14 mouse cellular contexts compared by ENCODE assay signal in genomic region chr1:190868790-190869189, GRCm38 (mm10). TPM values are rescaled to one million over a fixed set of nuclear protein-coding genes. Genes with fewer than 3 reads are reported as not detected.
A peak's percentile ranks its signal among the peaks of the same experiment; 100 is the strongest.
DNase-seq lines count a peak whose midpoint lies in the region; ATAC-seq and TF ChIP-seq lines count a peak whose summit lies in the region.
"Had no signal": no experiment of that assay in that cellular context is flagged by ENCODE, and none has a peak within 500 bp of the region (broad histone marks: within the 10 kb centered on the region; RNA-seq: fewer than 3 reads in every experiment).

No protein-coding gene starts in this region.

- ATAC-seq in hindbrain, embryonic 14.5 days (ENCODE audit: low FRiP score) = no peak
- no peak for ATAC-seq in hindbrain, embryonic 11.5 days (ENCODE audit: low FRiP score)
- no peak for ATAC-seq in liver, embryonic 12.5 days
- ATAC-seq: forebrain, embryonic 13.5 days; inflammation-experienced regulatory T-cells, adult 6 months had no signal

- H3K4me2 ChIP-seq in hindbrain, embryonic 14.5 days (replicated peaks) = no peak overlapping the region
- H3K4me2 ChIP-seq in hindbrain, embryonic 11.5 days (replicated peaks; ENCODE audit: low read depth, low read length) = no peak overlapping the region
- H3K4me2 ChIP-seq in liver, embryonic 12.5 days = no peak overlapping the region
- H3K4me2 ChIP-seq: forebrain, embryonic 13.5 days; neural tube, embryonic 13.5 days had no signal

- no peak overlapping the region for H3K4me3 ChIP-seq in hindbrain, embryonic 14.5 days (replicated peaks; ENCODE audit: low read length)
- no peak overlapping the region for H3K4me3 ChIP-seq in hindbrain, embryonic 11.5 days (ENCODE audit: low read depth, low read length)
- H3K4me3 ChIP-seq in liver, adult 2 months (ENCODE audit: insufficient read depth, low read depth, low read length) = no peak overlapping the region
- H3K4me3 ChIP-seq in liver, embryonic 12.5 days = no peak overlapping the region
- no peak overlapping the region for H3K4me3 ChIP-seq in MEL (ENCODE audit: control insufficient read depth in 1 of 2, insufficient read depth in 1 of 2, low read depth in 2 of 2, low read length in 2 of 2)
- H3K4me3 ChIP-seq in cerebellum, adult 2 months (replicated peaks; ENCODE audit: insufficient read depth, low read depth, low read length) = no peak overlapping the region
- H3K4me3 ChIP-seq: forebrain, embryonic 13.5 days; neural tube, embryonic 13.5 days had no signal

- TF ChIP-seq POLR2A in liver, adult 2 months (IDR thresholded peaks at IDR 0.05; ENCODE audit: extremely low read depth, insufficient read depth, low read length) = no peak
- no peak for TF ChIP-seq POLR2A in MEL (IDR thresholded peaks at IDR 0.05; ENCODE audit: control insufficient read depth in 1 of 2, insufficient read depth in 1 of 2, low read depth in 1 of 2, low read length in 2 of 2, poor library complexity in 1 of 2)
- TF ChIP-seq POLR2A in brain, embryonic 14.5 days (IDR thresholded peaks at IDR 0.05; ENCODE audit: borderline replicate concordance, extremely low read depth, insufficient read depth, insufficient read length, poor library complexity, severe bottlenecking) = no peak
- TF ChIP-seq POLR2A in cerebellum, adult 2 months (IDR thresholded peaks at IDR 0.05; ENCODE audit: borderline replicate concordance, insufficient read depth, low read length) = no peak

- H3K27ac ChIP-seq in hindbrain, embryonic 14.5 days = no peak overlapping the region
- no peak overlapping the region for H3K27ac ChIP-seq in hindbrain, embryonic 11.5 days (ENCODE audit: low read depth, low read length)
- H3K27ac ChIP-seq in liver, adult 2 months (replicated peaks; ENCODE audit: insufficient read depth, low read depth, low read length) = no peak overlapping the region
- H3K27ac ChIP-seq in liver, embryonic 12.5 days = no peak overlapping the region
- H3K27ac ChIP-seq in MEL (ENCODE audit: control insufficient read depth, low read depth, low read length) = no peak overlapping the region
- H3K27ac ChIP-seq in cerebellum, adult 2 months (ENCODE audit: insufficient read depth, low read length) = no peak overlapping the region
- H3K27ac ChIP-seq: forebrain, embryonic 13.5 days; neural tube, embryonic 13.5 days had no signal

- H3K79me2 ChIP-seq in liver, adult 2 months (ENCODE audit: control insufficient read depth, insufficient read depth, low read length) = no peaks in the 10 kb centered on the region
- H3K79me2 ChIP-seq in MEL (ENCODE audit: control insufficient read depth, insufficient read depth, low read length, poor library complexity) = no peaks in the 10 kb centered on the region

- TF ChIP-seq RAD21 in MEL (IDR thresholded peaks at IDR 0.05; ENCODE audit: low read depth, low read length) = peak; percentile 21

- no peaks in the 10 kb centered on the region for H3K9me3 ChIP-seq in hindbrain, embryonic 14.5 days (ENCODE audit: control insufficient read depth, low read length)
- no peaks in the 10 kb centered on the region for H3K9me3 ChIP-seq in hindbrain, embryonic 11.5 days (ENCODE audit: control insufficient read depth, low read length)
- no peaks in the 10 kb centered on the region for H3K9me3 ChIP-seq in liver, embryonic 12.5 days (replicated peaks)
- no peaks in the 10 kb centered on the region for H3K9me3 ChIP-seq in MEL (replicated peaks; ENCODE audit: insufficient read depth, low read length)
- H3K9me3 ChIP-seq: forebrain, embryonic 13.5 days; neural tube, embryonic 13.5 days had no signal

- no peak for TF ChIP-seq EP300 in MEL (IDR thresholded peaks at IDR 0.05; ENCODE audit: low read depth in 1 of 2, low read length in 2 of 2)

- H3K36me3 ChIP-seq in hindbrain, embryonic 14.5 days (replicated peaks; ENCODE audit: control insufficient read depth, insufficient read depth) = peaks cover 42% of the 10 kb centered on the region
- H3K36me3 ChIP-seq in hindbrain, embryonic 11.5 days (ENCODE audit: control insufficient read depth, insufficient read depth, low read length) = no peaks in the 10 kb centered on the region
- peaks cover 6% of the 10 kb centered on the region; the same call in 1 of the 2 replicates for H3K36me3 ChIP-seq in liver, adult 2 months (ENCODE audit: control insufficient read depth, insufficient read depth, low read length)
- peaks cover 30% of the 10 kb centered on the region for H3K36me3 ChIP-seq in liver, embryonic 12.5 days
- peaks cover 0 to 4% of the 10 kb centered on the region in 2 experiments; a peak in 2 of 4 replicates for H3K36me3 ChIP-seq in MEL (ENCODE audit: control insufficient read depth in 1 of 2, insufficient read depth in 2 of 2, low read length in 2 of 2)

- peak; percentile 70 for DNase-seq in hindbrain, embryonic 14.5 days (ENCODE audit: low spot score)
- DNase-seq in hindbrain, embryonic 11.5 days (ENCODE audit: low spot score) = no peak
- peak; percentile 29 for DNase-seq in liver, adult 2 months (ENCODE audit: extremely low read depth, low read depth, low spot score)
- DNase-seq in MEL (ENCODE audit: low read depth, low spot score) = peak; percentile 11
- DNase-seq in brain, embryonic 14.5 days (ENCODE audit: low read depth) = peak; percentile 63
- no peak for DNase-seq in cerebellum, adult 2 months
- DNase-seq in testis, postnatal 10 days (ENCODE audit: low spot score) = no peak
- DNase-seq: embryo, embryonic 11 days; liver; right cerebral cortex, postnatal 14 days had no signal

- WGBS in hindbrain, embryonic 14.5 days = 64% methylated on average over 3 of the region's 3 CpGs
- 91% methylated on average over 3 of the region's 3 CpGs for WGBS in hindbrain, embryonic 11.5 days
- WGBS in liver, adult 2 months = 71% methylated on average over 3 of the region's 3 CpGs
- 77% methylated on average over 3 of the region's 3 CpGs for WGBS in liver, embryonic 12.5 days (ENCODE audit: insufficient replicate concordance)
- WGBS in cerebellum, adult 2 months = 55% methylated on average over 3 of the region's 3 CpGs

- H3K27me3 ChIP-seq in hindbrain, embryonic 14.5 days (ENCODE audit: control insufficient read depth, insufficient read depth, low read length) = no peaks in the 10 kb centered on the region
- no peaks in the 10 kb centered on the region for H3K27me3 ChIP-seq in hindbrain, embryonic 11.5 days (ENCODE audit: control insufficient read depth, insufficient read depth, low read length)
- H3K27me3 ChIP-seq in liver, adult 2 months (ENCODE audit: control insufficient read depth, insufficient read depth, low read length) = no peaks in the 10 kb centered on the region
- no peaks in the 10 kb centered on the region for H3K27me3 ChIP-seq in liver, embryonic 12.5 days (replicated peaks)
- H3K27me3 ChIP-seq in MEL (ENCODE audit: control insufficient read depth in 1 of 2, insufficient read depth in 2 of 2, low read length in 2 of 2) = no peaks in the 10 kb centered on the region
- H3K27me3 ChIP-seq in cerebellum, adult 2 months (ENCODE audit: control insufficient read depth, insufficient read depth, low read length) = no peaks in the 10 kb centered on the region
- H3K27me3 ChIP-seq: forebrain, embryonic 13.5 days; neural tube, embryonic 13.5 days had no signal

- H3K9ac ChIP-seq in hindbrain, embryonic 14.5 days = no peak overlapping the region
- H3K9ac ChIP-seq in hindbrain, embryonic 11.5 days (ENCODE audit: low read depth, low read length) = no peak overlapping the region
- H3K9ac ChIP-seq in liver, adult 2 months (ENCODE audit: low read depth, low read length) = no peak overlapping the region
- H3K9ac ChIP-seq in liver, embryonic 12.5 days = no peak overlapping the region
- H3K9ac ChIP-seq in MEL (ENCODE audit: control insufficient read depth, low read depth, low read length, poor library complexity, severe bottlenecking) = no peak overlapping the region
- H3K9ac ChIP-seq: forebrain, embryonic 13.5 days; neural tube, embryonic 13.5 days had no signal

- H3K4me1 ChIP-seq in hindbrain, embryonic 14.5 days (replicated peaks; ENCODE audit: control insufficient read depth, insufficient read depth, low read length) = no peaks in the 10 kb centered on the region
- no peaks in the 10 kb centered on the region for H3K4me1 ChIP-seq in hindbrain, embryonic 11.5 days (replicated peaks; ENCODE audit: control insufficient read depth, insufficient read depth, low read length)
- H3K4me1 ChIP-seq in liver, adult 2 months (ENCODE audit: control insufficient read depth, insufficient read depth, low read length) = no peaks in the 10 kb centered on the region
- 0 out of 2 replicates have a peak, but pooled peaks cover 4% of the 10 kb centered on the region for H3K4me1 ChIP-seq in liver, embryonic 12.5 days
- H3K4me1 ChIP-seq in MEL (ENCODE audit: control insufficient read depth in 1 of 2, insufficient read depth in 2 of 2, low read length in 2 of 2) = no peaks in the 10 kb centered on the region
- no peaks in the 10 kb centered on the region; the same call in 1 of the 2 replicates for H3K4me1 ChIP-seq in cerebellum, adult 2 months (ENCODE audit: control insufficient read depth, insufficient read depth, low read length)
- H3K4me1 ChIP-seq: forebrain, embryonic 13.5 days; neural tube, embryonic 13.5 days had no signal

- TF ChIP-seq CTCF in liver, adult 2 months (IDR thresholded peaks at IDR 0.05; ENCODE audit: low read depth, low read length) = 0 out of 2 replicates have a peak, but pooled peaks have one; percentile 19
- peak in 1 of 3 experiments; percentile 32; a peak in 1 of 6 replicates for TF ChIP-seq CTCF in MEL (IDR thresholded peaks at IDR 0.05 in 2 of 3, conservative IDR thresholded peaks at IDR 0.05 in 1 of 3; ENCODE audit: control insufficient read depth in 1 of 3, insufficient read depth in 1 of 3, low read depth in 2 of 3, low read length in 3 of 3, poor library complexity in 1 of 3, severe bottlenecking in 1 of 3)
- TF ChIP-seq CTCF in brain, embryonic 14.5 days (IDR thresholded peaks at IDR 0.05; ENCODE audit: borderline replicate concordance, extremely low read depth, insufficient read depth, insufficient read length) = no peak
- no peak for TF ChIP-seq CTCF in cerebellum, adult 2 months (IDR thresholded peaks at IDR 0.05; ENCODE audit: borderline replicate concordance, insufficient read depth, low read depth, low read length)

RNA-seq across cellular contexts. Expression of gene Rps6kc1, which starts 42.8 kb away (rescaled TPM):
- 27.7 and 36.4 TPM in 2 replicates for polyA plus RNA-seq in hindbrain, embryonic 14.5 days (2014; fragmentation: Nextera tagmentation; extraction: Ambion mirVana)
- 19.0 and 21.2 TPM in 2 replicates for polyA plus RNA-seq in hindbrain, embryonic 11.5 days (2014; fragmentation: Nextera tagmentation; extraction: Ambion mirVana)
- total RNA-seq in liver, adult 2 months (2014; rRNA removed) = 9.2 and 12.6 TPM in 2 replicates
- polyA plus RNA-seq in liver, adult 2 months (2012; rRNA removed) = 5.7 and 8.1 TPM in 2 replicates
- 5.5 and 5.7 TPM in 2 replicates for polyA plus RNA-seq in liver, embryonic 12.5 days (2016; fragmentation: Nextera tagmentation; extraction: Ambion mirVana)
- total RNA-seq in MEL (2012; rRNA removed) = 19.3 and 26.2 TPM in 2 replicates
- 10 to 100 TPM in 1 of 2 experiments, not detected in 1; 26.5 TPM for polyA plus RNA-seq in MEL (2012; ENCODE audit: insufficient read depth in 1 of 2, insufficient read length in 2 of 2, low read depth in 1 of 2, low replicate concordance in 2 of 2, missing spikeins in 1 of 2)
- polyA plus RNA-seq in brain, embryonic 14.5 days (2012; rRNA removed) = 14.2 and 25.2 TPM in 2 replicates
- polyA plus RNA-seq in cerebellum, adult 2 months (2012; rRNA removed) = 23.4 and 24.3 TPM in 2 replicates

RNA-seq across cellular contexts. Expression of gene Angel2, which starts 56.1 kb away (rescaled TPM):
- polyA plus RNA-seq in hindbrain, embryonic 14.5 days (2014; fragmentation: Nextera tagmentation; extraction: Ambion mirVana) = 48.2 and 52.7 TPM in 2 replicates
- 58.4 and 63.3 TPM in 2 replicates for polyA plus RNA-seq in hindbrain, embryonic 11.5 days (2014; fragmentation: Nextera tagmentation; extraction: Ambion mirVana)
- total RNA-seq in liver, adult 2 months (2014; rRNA removed) = 20.4 and 20.7 TPM in 2 replicates
- polyA plus RNA-seq in liver, adult 2 months (2012; rRNA removed) = 11.4 and 11.7 TPM in 2 replicates
- polyA plus RNA-seq in liver, embryonic 12.5 days (2016; fragmentation: Nextera tagmentation; extraction: Ambion mirVana) = 21.4 and 23.6 TPM in 2 replicates
- total RNA-seq in MEL (2012; rRNA removed) = 25.1 TPM in 2 replicates
- 10 to 100 TPM in 1 of 2 experiments, not detected in 1; 33.7 TPM for polyA plus RNA-seq in MEL (2012; ENCODE audit: insufficient read depth in 1 of 2, insufficient read length in 2 of 2, low read depth in 1 of 2, low replicate concordance in 2 of 2, missing spikeins in 1 of 2)
- polyA plus RNA-seq in brain, embryonic 14.5 days (2012; rRNA removed) = 51.8 and 63.2 TPM in 2 replicates
- 50.1 and 50.7 TPM in 2 replicates for polyA plus RNA-seq in cerebellum, adult 2 months (2012; rRNA removed)

Comparison
In these comparisons a context has a peak if more than half of its experiments do, and no peak if none do; other contexts are left out.
1. DNase-seq: peak in hindbrain, embryonic 14.5 days (single experiment), liver, adult 2 months (single experiment), MEL (single experiment) and brain, embryonic 14.5 days (single experiment); none in hindbrain, embryonic 11.5 days (single experiment), cerebellum, adult 2 months (0 of 2) and testis, postnatal 10 days (single experiment).